Mouse (Mus musculus): ENCODE data around the gene Cirbp. TPM values are rescaled to one million over a fixed set of nuclear protein-coding genes. Genes with fewer than 3 reads are reported as not detected.

The Cirbp gene
- polyA plus RNA-seq, 1 experiment = 50.2 TPM

GRCm38 (mm10) chr10:80148610-80149290 is 17.0 kb upstream of the Cirbp start:
- Histone ChIP-seq H3K4me1 (ENCODE audit: control insufficient read depth, insufficient read depth, low read length) (peaks cover 2% of the 10 kb centered on the region; the same call in 1 of the 2 replicates), H3K4me3 (ENCODE audit: insufficient read depth, low read length) (peak overlapping the region; percentile 71), H3K27ac (ENCODE audit: insufficient read depth, low read length) (peak overlapping the region; percentile 87)
- TF ChIP-seq POLR2A (IDR thresholded peaks at IDR 0.05; ENCODE audit: low read depth, low read length) (peak; percentile 67; the same call in 1 of the 2 replicates), CTCF (IDR thresholded peaks at IDR 0.05; ENCODE audit: borderline replicate concordance, insufficient read depth, low read length) (0 out of 2 replicates have a peak, but pooled peaks have one; percentile 19)

- H3K4me1 ChIP-seq (ENCODE audit: control insufficient read depth, insufficient read depth, low read length) = peaks cover 2% of the 10 kb centered on the region
- TF ChIP-seq CTCF (IDR thresholded peaks at IDR 0.05; ENCODE audit: borderline replicate concordance, insufficient read depth, low read length) (no peak), POLR2A (IDR thresholded peaks at IDR 0.05; ENCODE audit: low read depth, low read length) (peak; percentile 97)
- H3K27ac ChIP-seq (ENCODE audit: insufficient read depth, low read length) = peak overlapping the region; percentile 87
- peak overlapping the region; percentile 81 for H3K4me3 ChIP-seq (ENCODE audit: insufficient read depth, low read length)
Observed at GRCm38 (mm10) chr10:80149291-80150225, 16.2 kb upstream of the Cirbp start.

DNA sequence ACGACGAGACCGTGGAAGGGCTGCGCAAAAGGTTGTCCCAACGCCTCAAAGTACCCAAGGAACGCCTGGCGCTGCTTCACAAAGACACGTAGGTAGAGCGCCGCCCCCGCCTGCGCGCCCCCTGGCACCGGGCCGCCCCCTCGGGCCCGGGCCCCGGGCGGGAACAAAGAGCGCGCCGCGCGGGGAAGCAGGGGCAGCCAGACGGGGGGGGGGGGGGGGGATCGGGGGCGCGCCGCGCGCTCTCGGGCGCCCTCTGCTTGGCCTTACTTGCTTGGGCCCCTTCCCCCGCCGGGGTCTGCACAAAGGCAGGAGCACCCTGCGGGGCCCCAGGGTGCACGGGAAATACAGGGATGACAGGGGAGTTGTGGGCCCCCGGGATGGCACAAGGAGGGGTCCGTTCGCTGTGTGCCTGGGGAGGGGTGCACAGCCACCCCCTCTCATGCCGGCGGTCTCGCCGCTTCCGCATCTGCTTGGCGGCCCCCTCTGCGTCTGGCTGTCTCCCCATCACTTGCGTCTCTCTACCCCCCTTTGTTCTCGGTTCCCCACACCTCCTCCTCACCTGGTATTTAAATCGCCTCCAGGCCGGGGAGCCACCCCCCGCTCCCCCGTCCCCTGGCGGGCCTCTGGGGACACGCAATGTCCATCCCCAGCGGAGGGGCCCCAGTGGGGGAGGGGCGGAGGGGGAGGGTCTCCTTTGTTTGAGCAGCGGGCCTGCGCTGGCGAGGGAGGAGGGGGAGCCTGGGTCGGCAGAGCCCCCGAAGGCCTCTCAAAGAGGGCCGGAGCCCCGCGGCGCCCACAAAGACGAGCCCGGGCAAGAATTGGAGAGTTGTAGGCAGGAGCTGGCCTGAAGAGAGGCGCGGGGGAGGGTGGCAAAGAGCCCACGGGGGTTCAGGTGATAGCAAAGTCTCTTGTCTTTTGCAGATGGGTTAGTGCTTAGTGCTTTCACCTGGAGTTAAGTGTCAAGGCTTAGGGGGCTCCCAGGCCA is 15.3 kb upstream of the Cirbp start:
- peak overlapping the region; percentile 95 for H3K27ac ChIP-seq (ENCODE audit: insufficient read depth, low read length)
- H3K4me1 ChIP-seq (ENCODE audit: control insufficient read depth, insufficient read depth, low read length) = peaks cover 10% of the 10 kb centered on the region
- peak overlapping the region; percentile 81 for H3K4me3 ChIP-seq (ENCODE audit: insufficient read depth, low read length)
- TF ChIP-seq CTCF (IDR thresholded peaks at IDR 0.05; ENCODE audit: borderline replicate concordance, insufficient read depth, low read length) (no peak), POLR2A (IDR thresholded peaks at IDR 0.05; ENCODE audit: low read depth, low read length) (no peak; the same call in none of the 2 replicates)

DNA sequence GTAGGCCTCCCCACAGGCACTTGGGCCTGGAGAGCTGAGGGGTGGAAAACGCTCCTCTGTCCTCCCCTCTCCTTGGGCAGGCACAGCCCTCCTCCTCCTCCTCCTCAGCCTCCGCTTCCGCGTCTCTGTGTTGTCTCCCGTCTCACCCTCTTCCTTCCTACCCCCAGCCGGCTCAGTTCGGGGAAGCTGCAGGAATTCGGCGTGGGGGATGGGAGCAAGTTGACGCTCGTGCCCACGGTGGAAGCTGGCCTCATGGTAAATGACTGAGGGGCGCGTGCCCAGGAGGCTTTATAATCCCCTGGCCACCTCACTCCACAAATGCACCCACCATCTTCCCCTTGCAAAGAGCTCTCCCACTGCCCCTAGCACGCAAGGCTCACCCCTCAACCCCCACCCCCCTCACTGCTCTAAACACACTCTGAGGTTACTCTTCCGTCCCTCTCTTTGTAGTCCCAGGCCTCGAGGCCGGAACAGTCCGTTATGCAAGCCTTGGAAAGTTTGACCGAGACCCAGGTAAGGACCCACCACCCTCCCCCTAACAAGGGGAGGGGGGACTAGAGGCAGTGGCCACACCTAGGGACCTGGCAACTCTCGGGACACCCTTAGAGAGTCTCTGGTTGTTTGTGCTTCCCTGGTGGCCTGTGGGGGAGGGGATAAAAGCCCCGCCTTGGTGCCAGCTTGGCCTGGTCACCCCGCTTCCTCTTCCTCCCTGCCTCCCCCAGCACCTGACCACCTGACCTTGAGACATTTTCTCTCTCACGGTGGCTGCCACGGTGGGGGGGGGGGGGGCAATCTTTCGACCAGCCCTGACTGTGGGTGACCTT is 14.4 kb upstream of the Cirbp start:
- peak overlapping the region; percentile 95 for H3K27ac ChIP-seq (ENCODE audit: insufficient read depth, low read length)
- H3K4me3 ChIP-seq (ENCODE audit: insufficient read depth, low read length) = peak overlapping the region; percentile 81
- peak; percentile 50; the same call in 1 of the 2 replicates for TF ChIP-seq POLR2A (IDR thresholded peaks at IDR 0.05; ENCODE audit: low read depth, low read length)
- TF ChIP-seq CTCF (IDR thresholded peaks at IDR 0.05; ENCODE audit: borderline replicate concordance, insufficient read depth, low read length) = no peak
- peaks cover 14% of the 10 kb centered on the region for H3K4me1 ChIP-seq (ENCODE audit: control insufficient read depth, insufficient read depth, low read length)

DNA sequence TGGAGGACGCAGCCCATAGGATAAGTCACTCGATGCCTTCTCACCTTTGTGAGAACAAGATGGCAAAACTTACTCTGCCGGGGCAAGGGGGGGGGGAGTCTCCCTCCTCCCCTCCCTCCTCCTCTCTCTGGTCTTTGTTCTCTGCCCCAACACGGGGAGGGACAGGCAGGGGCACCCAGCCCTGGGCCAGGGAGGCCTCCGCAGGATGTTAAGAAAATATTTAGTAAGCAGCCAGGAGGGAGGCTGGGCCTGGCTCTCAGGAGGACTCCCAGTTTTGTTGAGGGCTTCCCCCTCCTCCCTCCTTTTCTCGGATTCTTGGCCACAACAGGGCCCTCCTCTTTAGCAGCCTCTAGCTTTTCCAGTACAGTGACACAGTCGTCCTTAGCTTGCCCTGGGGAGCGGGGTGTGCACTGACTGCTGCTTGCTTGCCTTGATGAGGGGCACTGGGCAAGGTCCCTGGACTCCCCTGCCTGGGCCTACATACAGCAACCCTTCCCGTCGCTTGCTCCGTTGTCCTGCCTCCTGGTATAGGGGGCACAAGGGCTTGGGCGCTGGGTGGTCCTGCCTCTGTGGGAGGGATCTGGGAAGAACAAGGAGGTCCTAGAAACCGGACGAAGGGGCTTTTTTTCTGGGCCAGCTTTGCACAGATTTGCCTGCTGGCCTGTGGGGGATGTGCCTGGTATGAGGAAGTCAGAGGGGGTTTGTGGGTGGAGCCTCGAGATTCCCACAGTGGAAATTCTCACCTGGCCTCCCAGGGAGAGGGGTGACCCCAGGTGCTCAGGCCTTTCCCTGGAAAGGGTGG is 13.5 kb upstream of the Cirbp start:
- H3K27ac ChIP-seq (ENCODE audit: insufficient read depth, low read length) = peak overlapping the region; percentile 95
- peak overlapping the region; percentile 81 for H3K4me3 ChIP-seq (ENCODE audit: insufficient read depth, low read length)
- peak; percentile 41 for TF ChIP-seq POLR2A (IDR thresholded peaks at IDR 0.05; ENCODE audit: low read depth, low read length)
- no peak for TF ChIP-seq CTCF (IDR thresholded peaks at IDR 0.05; ENCODE audit: borderline replicate concordance, insufficient read depth, low read length)
- peaks cover 12% of the 10 kb centered on the region for H3K4me1 ChIP-seq (ENCODE audit: control insufficient read depth, insufficient read depth, low read length)

GRCm38 (mm10) chr10:80152873-80153260 is 12.9 kb upstream of the Cirbp start:
- peaks cover 12% of the 10 kb centered on the region for H3K4me1 ChIP-seq (ENCODE audit: control insufficient read depth, insufficient read depth, low read length)
- TF ChIP-seq CTCF (IDR thresholded peaks at IDR 0.05; ENCODE audit: borderline replicate concordance, insufficient read depth, low read length) (no peak), POLR2A (IDR thresholded peaks at IDR 0.05; ENCODE audit: low read depth, low read length) (peak; percentile 27; the same call in 1 of the 2 replicates)
- peak overlapping the region; percentile 95 for H3K27ac ChIP-seq (ENCODE audit: insufficient read depth, low read length)
- peak overlapping the region; percentile 81 for H3K4me3 ChIP-seq (ENCODE audit: insufficient read depth, low read length)

- Histone ChIP-seq H3K27ac (ENCODE audit: insufficient read depth, low read length) (no peak overlapping the region), H3K4me3 (ENCODE audit: insufficient read depth, low read length) (0 out of 2 replicates have a peak overlapping the region, but pooled peaks have one; percentile 2), H3K4me1 (ENCODE audit: control insufficient read depth, insufficient read depth, low read length) (peaks cover 13% of the 10 kb centered on the region)
- TF ChIP-seq CTCF (IDR thresholded peaks at IDR 0.05; ENCODE audit: borderline replicate concordance, insufficient read depth, low read length) (no peak), POLR2A (IDR thresholded peaks at IDR 0.05; ENCODE audit: low read depth, low read length) (no peak)
Observed at GRCm38 (mm10) chr10:80153713-80154112, 12.1 kb upstream of the Cirbp start.
